Mouse (Mus musculus): Measurements from ENCODE around the gene Bcl11a.

- no peak for TF ChIP-seq NELFE (IDR thresholded peaks at IDR 0.05; ENCODE audit: low read depth, low read length)
- no peak for TF ChIP-seq CTCF (IDR thresholded peaks at IDR 0.05 in 2 of 3, conservative IDR thresholded peaks at IDR 0.05 in 1 of 3; ENCODE audit: control insufficient read depth in 1 of 3, insufficient read depth in 1 of 3, low read depth in 2 of 3, low read length in 3 of 3, poor library complexity in 1 of 3, severe bottlenecking in 1 of 3)
- TF ChIP-seq TBP (IDR thresholded peaks at IDR 0.05; ENCODE audit: low read depth, low read length) = no peak
- no peak for TF ChIP-seq POLR2A (IDR thresholded peaks at IDR 0.05; ENCODE audit: control insufficient read depth in 1 of 2, insufficient read depth in 1 of 2, low read depth in 1 of 2, low read length in 2 of 2, poor library complexity in 1 of 2)
- no peak for TF ChIP-seq USF1 (IDR thresholded peaks at IDR 0.05; ENCODE audit: low read depth, low read length)
- TF ChIP-seq UBTF (IDR thresholded peaks at IDR 0.05; ENCODE audit: borderline replicate concordance, insufficient read depth, low read depth, low read length) = no peak
- no peak for TF ChIP-seq EP300 (IDR thresholded peaks at IDR 0.05; ENCODE audit: low read depth in 1 of 2, low read length in 2 of 2)
- TF ChIP-seq NRF1 (IDR thresholded peaks at IDR 0.05; ENCODE audit: insufficient read depth, low read depth, low read length, poor library complexity, severe bottlenecking) = no peak
- no peak for TF ChIP-seq GABPA (IDR thresholded peaks at IDR 0.05; ENCODE audit: low read depth, low read length)
- no peak for TF ChIP-seq POLR2AphosphoS2 (IDR thresholded peaks at IDR 0.05; ENCODE audit: low read length)
- TF ChIP-seq E2F4 (IDR thresholded peaks at IDR 0.05; ENCODE audit: borderline replicate concordance, low read depth, low read length) = no peak
- TF ChIP-seq TCF12 (IDR thresholded peaks at IDR 0.05; ENCODE audit: low read depth, low read length) = no peak
Measured at GRCm38 (mm10) chr11:24178823-24179476, 101.1 kb downstream of the Bcl11a start.

All from MEL (cell line).